Mouse (Mus musculus) midbrain, embryonic 16.5 days (tissue): ENCODE data around the gene Slc30a10. TPM values are rescaled to one million over a fixed set of nuclear protein-coding genes. Genes with fewer than 3 reads are reported as not detected.

ENCODE experiments used
- ATAC-seq: fragments of 200-750 bp; cut with Nextera tagmentation; 2 replicates; pipeline ENCODE4 v1.8.0; 2017; ENCODE audit warnings: moderate TSS enrichment
- H3K27ac ChIP-seq: fragments of 300-500 bp; sonication (generic); 2 replicates; pipeline ENCODE4 v1.5.1; 2014; ENCODE audit warnings: mild to moderate bottlenecking, low read length, mixed read lengths
- H3K27me3 ChIP-seq: fragments of 300-500 bp; sonication (generic); 2 replicates; pipeline ENCODE4 v1.6.1; 2014; ENCODE audit warnings: low read depth, low read length, mixed read lengths; ENCODE audit not compliant: control insufficient read depth, insufficient read depth
- H3K36me3 ChIP-seq: fragments of 300-500 bp; sonication (generic); 2 replicates; pipeline ENCODE4 v1.6.1; 2014; ENCODE audit warnings: mild to moderate bottlenecking, low read length, moderate library complexity, mixed read lengths; ENCODE audit not compliant: control insufficient read depth, insufficient read depth
- H3K4me1 ChIP-seq: fragments of 300-500 bp; sonication (generic); 2 replicates; pipeline ENCODE4 v1.6.1; 2014; ENCODE audit warnings: mild to moderate bottlenecking, low read length, mixed read lengths; ENCODE audit not compliant: control insufficient read depth, insufficient read depth
- H3K4me2 ChIP-seq: fragments of 300-500 bp; sonication (generic); 2 replicates; pipeline ENCODE4 v1.6.1; 2014; ENCODE audit warnings: mild to moderate bottlenecking, low read length, mixed read lengths
- H3K4me3 ChIP-seq: fragments of 300-500 bp; sonication (generic); 2 replicates; pipeline ENCODE4 v1.5.1; 2014; ENCODE audit warnings: low read depth, mild to moderate bottlenecking, low read length, moderate library complexity, mixed read lengths
- H3K9ac ChIP-seq: fragments of 300-500 bp; sonication (generic); 2 replicates; pipeline ENCODE4 v1.6.1; 2014; ENCODE audit warnings: low read depth, low read length, mixed read lengths
- H3K9me3 ChIP-seq: fragments of 300-500 bp; sonication (generic); replicated peaks from 2 replicates; pipeline ENCODE4 v1.6.1; 2014; ENCODE audit warnings: mild to moderate bottlenecking, low read length, mixed read lengths; ENCODE audit not compliant: control insufficient read depth, poor library complexity, severe bottlenecking
- WGBS: fragments of 180-500 bp; shearing (Covaris S2); extraction: QIAGEN DNeasy Blood & Tissue Kit; methylation state at CpG from one replicate; pipeline ENCODE4 v1.1.7; 2014; 5-methylcytosine and 5-hydroxymethylcytosine counted together
- polyA plus RNA-seq: library from polyadenylated mRNA; unstranded; fragments of >200 nt; fragmentation: Nextera tagmentation; extraction: Ambion mirVana; gene quantifications from 2 replicates; pipeline ENCODE4 v1.2.1, GENCODE M21; 2015

The Slc30a10 gene
- polyA plus RNA-seq, 1 experiment from 2014 or later, result 7.9 TPM

DNA sequence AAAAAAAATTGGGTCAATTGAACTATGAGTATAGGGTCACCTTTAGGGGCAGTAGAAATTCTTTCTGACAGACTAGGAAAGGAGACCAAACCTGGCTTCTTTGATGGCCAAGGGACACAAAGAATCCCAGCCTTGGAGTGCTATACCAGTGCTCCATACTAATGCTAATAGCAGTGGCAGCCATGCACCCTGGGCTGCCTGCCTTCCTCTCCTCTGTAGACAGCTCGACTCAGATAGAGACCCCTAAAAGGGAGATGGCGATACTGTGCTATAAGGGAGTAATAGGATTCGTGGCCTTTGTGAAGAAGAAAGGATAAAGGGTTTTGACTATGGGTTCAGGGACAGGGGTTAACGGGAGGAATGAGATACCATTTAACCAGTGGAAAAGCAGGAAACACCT lies 504 bp upstream of the Slc30a10 start:
- ATAC-seq, result peak; percentile 55
- Histone ChIP-seq H3K4me2 (peak overlapping the region; percentile 83), H3K4me3 (peak overlapping the region; percentile 68), H3K36me3 (no peaks in the 10 kb centered on the region), H3K4me1 (peaks cover 11% of the 10 kb centered on the region), H3K27me3 (no peaks in the 10 kb centered on the region), H3K9ac (peak overlapping the region; percentile 83), H3K27ac (0 out of 2 replicates have a peak overlapping the region, but pooled peaks have one; percentile 18), H3K9me3 (no peaks in the 10 kb centered on the region)
- WGBS, result 27% methylated on average over 4 of the region's 4 CpGs

DNA sequence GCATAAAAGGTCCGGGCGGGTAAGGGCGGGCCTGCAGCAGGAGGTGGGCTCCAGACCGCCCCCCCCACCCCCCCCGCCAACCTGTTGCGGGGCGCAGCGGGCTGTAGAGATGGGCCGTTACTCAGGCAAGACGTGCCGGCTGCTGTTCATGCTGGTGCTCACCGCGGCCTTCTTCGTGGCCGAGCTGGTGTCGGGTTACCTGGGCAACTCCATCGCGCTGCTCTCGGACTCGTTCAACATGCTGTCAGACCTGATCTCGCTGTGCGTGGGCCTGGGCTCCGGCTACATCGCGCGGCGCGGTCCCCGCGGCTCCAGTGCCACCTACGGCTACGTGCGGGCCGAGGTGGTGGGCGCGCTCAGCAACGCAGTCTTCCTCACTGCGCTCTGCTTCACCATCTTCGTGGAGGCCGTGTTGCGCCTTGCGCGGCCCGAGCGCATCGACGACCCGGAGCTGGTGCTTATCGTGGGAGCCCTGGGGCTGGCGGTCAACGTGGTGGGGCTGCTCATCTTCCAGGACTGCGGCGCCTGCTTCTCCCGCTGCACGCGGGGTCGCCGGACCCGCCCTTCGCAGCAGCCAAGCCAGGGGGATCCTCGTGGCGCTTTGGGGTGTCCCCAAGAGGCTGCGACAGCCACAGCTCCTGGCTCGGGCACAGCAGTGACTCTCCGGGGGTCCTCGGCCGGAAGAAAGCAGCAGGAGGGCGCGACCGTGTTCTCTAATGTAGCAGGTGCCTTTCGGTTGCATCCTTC lies 480 bp downstream of the Slc30a10 start:
- Histone ChIP-seq H3K4me2 (peak overlapping the region; percentile 83), H3K36me3 (no peaks in the 10 kb centered on the region), H3K27me3 (no peaks in the 10 kb centered on the region), H3K9ac (peak overlapping the region; percentile 83), H3K9me3 (no peaks in the 10 kb centered on the region), H3K4me3 (peak overlapping the region; percentile 68), H3K4me1 (peaks cover 11% of the 10 kb centered on the region), H3K27ac (peak overlapping the region; percentile 75)
- peak; percentile 76 for ATAC-seq
- WGBS, result under 1% methylated on average over 66 of the region's 71 CpGs

DNA sequence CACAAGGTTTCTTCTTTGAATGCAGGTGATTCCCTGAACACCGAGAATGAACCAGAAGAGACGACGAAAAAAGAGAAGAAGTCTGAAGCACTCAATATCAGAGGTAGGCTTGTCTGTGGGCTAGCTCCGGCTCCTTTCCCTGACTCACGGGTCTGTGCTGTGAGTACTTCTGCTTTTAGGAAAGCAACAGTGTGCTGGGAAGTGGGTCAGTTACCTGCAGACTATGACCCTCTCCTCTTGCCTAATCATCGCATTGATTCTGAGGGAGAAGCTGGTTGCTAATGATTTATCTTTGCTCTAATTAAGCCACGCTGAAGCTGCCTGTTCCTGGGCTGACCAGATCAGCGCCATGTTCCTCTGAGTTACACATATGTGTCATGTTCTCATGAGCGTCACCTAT lies 1.7 kb downstream of the Slc30a10 start:
- H3K9me3 ChIP-seq, result no peaks in the 10 kb centered on the region
- no peaks in the 10 kb centered on the region for H3K27me3 ChIP-seq
- H3K36me3 ChIP-seq, result no peaks in the 10 kb centered on the region
- peak overlapping the region; percentile 83; the same call in 1 of the 2 replicates for H3K9ac ChIP-seq
- peaks cover 11% of the 10 kb centered on the region for H3K4me1 ChIP-seq
- ATAC-seq, result no peak
- peak overlapping the region; percentile 83 for H3K4me2 ChIP-seq
- WGBS, result 90% methylated on average over 9 of the region's 9 CpGs
- H3K4me3 ChIP-seq, result peak overlapping the region; percentile 68
- no peak overlapping the region for H3K27ac ChIP-seq

DNA sequence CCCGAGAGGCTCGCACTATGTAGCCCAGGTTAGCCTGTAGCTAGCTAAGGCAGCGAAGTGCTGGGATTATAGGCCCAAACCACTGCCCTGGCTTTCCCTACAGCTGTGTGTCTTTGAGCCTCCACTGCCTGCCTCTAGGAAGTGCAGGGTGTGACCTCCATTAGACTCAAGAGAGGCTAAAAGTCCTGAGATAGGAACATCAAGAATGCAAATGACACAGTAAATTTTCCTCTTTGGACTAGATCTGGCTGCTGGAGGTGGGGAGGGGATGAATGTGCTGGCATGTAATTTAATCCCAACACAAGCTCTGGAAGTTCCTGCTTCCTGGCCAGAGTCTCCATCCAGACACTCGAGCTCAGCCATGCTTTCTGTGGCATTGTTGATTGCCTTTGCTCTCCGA lies 5.4 kb downstream of the Slc30a10 start:
- Histone ChIP-seq H3K36me3 (no peaks in the 10 kb centered on the region), H3K27me3 (no peaks in the 10 kb centered on the region), H3K9me3 (no peaks in the 10 kb centered on the region), H3K4me2 (no peak overlapping the region), H3K4me1 (peaks cover 11% of the 10 kb centered on the region), H3K9ac (no peak overlapping the region), H3K27ac (no peak overlapping the region), H3K4me3 (no peak overlapping the region)
- no peak for ATAC-seq
- 85% methylated on average over 5 of the region's 5 CpGs for WGBS

DNA sequence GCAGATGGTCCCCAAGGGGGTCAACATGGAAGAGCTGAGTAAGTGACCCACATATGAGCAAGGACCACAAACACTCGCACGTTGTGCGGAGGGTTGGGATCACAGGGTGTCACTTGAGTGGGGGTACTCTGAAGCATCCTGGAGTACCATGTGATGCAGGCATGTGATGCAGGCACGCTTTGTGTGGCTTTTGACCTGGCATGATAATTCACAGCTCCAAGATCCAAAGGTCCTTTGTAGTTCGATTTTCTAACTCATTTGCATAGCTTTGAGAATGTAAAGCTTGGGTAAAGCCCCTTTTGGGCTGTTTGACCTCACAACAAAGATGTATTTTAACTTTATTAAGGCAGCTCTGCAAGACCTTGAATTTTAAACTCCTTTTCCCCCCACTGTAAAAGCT lies 8.2 kb downstream of the Slc30a10 start:
- WGBS, result 67% methylated on average over 5 of the region's 5 CpGs
- Histone ChIP-seq H3K9me3 (no peaks in the 10 kb centered on the region), H3K36me3 (no peaks in the 10 kb centered on the region), H3K4me3 (no peak overlapping the region), H3K4me2 (no peak overlapping the region), H3K4me1 (peaks cover 2% of the 10 kb centered on the region; the same call in 1 of the 2 replicates), H3K9ac (no peak overlapping the region), H3K27ac (no peak overlapping the region), H3K27me3 (no peaks in the 10 kb centered on the region)
- no peak for ATAC-seq

DNA sequence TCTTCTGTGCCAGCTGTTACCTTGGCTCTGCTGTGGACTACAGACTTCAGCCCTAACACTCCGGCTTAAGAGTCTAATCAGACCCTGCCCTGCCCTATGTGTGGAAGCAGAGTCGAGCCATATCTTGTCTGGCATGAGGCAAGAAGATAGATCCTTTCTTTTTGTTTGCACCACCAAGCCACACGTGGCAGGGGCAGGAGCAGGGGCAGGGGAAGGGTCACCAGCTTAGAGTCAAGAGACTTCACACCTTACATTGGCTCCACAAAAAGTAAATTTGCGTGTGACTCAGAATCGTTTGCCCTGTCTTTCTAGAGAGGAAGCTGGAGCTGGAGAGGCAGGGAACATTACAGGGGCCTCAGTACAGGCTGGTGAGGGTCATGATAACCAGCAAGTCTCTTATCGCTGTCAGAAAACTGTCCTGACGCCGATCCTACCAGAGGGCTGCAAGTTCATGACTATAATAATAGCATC lies 14.9 kb downstream of the Slc30a10 start:
- H3K9ac ChIP-seq, result no peak overlapping the region
- H3K36me3 ChIP-seq, result no peaks in the 10 kb centered on the region
- no peak overlapping the region for H3K27ac ChIP-seq
- H3K27me3 ChIP-seq, result no peaks in the 10 kb centered on the region
- H3K4me3 ChIP-seq, result no peak overlapping the region
- no peaks in the 10 kb centered on the region for H3K9me3 ChIP-seq
- WGBS, result 86% methylated on average over 8 of the region's 8 CpGs
- ATAC-seq, result no peak
- no peaks in the 10 kb centered on the region for H3K4me1 ChIP-seq
- H3K4me2 ChIP-seq, result no peak overlapping the region

DNA sequence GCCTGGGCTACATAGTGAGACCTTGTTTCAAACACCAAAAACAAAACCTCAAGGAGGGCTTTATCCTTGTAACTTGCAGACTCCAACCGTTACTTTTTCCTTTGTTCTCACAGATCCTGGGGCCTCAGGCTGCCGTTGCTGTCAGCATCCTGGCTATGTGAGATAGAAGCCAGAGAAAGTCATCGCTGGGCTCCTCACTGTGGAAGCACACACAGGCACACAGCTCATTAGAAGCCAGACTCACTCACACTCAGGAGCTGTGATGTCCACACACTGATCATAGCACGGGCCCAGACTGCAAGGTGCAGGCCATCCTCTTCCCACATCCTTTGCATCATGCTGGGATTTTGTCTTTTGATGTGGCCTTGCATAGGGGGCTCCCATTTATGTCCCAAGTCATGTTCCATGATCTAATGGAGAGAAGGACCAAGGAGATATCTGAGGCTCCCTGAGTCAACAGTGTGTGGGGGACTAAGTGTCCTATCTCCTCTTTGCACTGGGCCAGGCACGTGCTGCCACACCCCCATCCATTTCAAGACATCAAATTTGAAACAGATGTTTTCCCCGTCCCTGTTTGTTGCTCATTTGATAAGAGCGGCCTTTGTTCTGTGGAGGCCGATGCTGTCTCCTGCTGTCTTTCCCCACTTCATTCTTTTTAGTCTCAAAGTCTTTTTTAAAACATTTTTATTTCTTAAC lies 17.5 kb downstream of the Slc30a10 start:
- Histone ChIP-seq H3K27ac (no peak overlapping the region), H3K4me3 (no peak overlapping the region), H3K27me3 (no peaks in the 10 kb centered on the region), H3K4me2 (no peak overlapping the region), H3K9me3 (no peaks in the 10 kb centered on the region), H3K9ac (no peak overlapping the region), H3K36me3 (no peaks in the 10 kb centered on the region), H3K4me1 (no peaks in the 10 kb centered on the region)
- WGBS, result 53% methylated on average over 8 of the region's 8 CpGs
- ATAC-seq, result no peak

DNA sequence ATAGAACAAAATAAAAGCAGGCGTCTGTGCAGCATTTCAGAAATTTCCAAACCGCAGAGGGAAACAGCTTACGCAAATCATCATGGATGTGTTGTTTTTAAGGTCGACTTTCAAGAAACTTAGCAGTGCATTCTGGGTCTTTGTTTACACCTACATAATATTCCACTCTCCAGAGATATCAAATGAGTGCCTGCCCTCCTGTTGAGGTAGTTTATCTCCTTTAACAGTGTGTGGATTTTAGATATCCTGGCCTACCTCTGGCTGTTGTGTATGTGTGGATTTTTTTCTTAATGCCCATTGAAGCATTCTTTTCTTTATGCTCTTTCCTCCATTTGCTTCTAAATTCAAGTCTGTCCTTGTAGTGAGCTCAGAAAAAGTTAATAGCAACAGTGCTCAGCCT lies 18.1 kb downstream of the Slc30a10 start:
- no peak overlapping the region for H3K27ac ChIP-seq
- 89% methylated on average over 4 of the region's 4 CpGs for WGBS
- no peak overlapping the region for H3K4me3 ChIP-seq
- H3K9ac ChIP-seq, result no peak overlapping the region
- H3K36me3 ChIP-seq, result no peaks in the 10 kb centered on the region
- no peak for ATAC-seq
- no peak overlapping the region for H3K4me2 ChIP-seq
- no peaks in the 10 kb centered on the region for H3K4me1 ChIP-seq
- H3K27me3 ChIP-seq, result no peaks in the 10 kb centered on the region
- H3K9me3 ChIP-seq, result no peaks in the 10 kb centered on the region

DNA sequence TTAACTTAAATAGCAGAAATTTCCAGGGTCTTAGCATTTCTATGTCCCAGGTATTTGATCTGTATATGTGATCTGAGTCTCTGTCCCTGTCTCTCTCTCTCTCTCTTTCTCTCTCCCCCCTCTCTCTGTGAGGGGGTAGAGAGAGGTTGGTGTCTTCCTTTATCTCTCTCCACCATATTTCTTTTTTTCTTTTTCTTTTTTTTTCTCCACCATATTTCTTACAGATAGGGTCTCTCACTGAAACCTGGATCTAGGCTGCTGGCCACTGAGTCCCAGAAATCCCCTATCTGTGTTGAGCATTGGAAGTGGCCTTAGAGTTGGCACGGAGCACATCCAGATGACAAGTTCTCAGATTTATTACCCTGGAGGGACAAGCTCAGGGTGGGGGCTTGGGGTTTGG lies 18.8 kb downstream of the Slc30a10 start:
- Histone ChIP-seq H3K27ac (no peak overlapping the region), H3K36me3 (no peaks in the 10 kb centered on the region), H3K4me2 (no peak overlapping the region), H3K9me3 (no peaks in the 10 kb centered on the region), H3K4me1 (no peaks in the 10 kb centered on the region), H3K9ac (no peak overlapping the region), H3K27me3 (no peaks in the 10 kb centered on the region), H3K4me3 (no peak overlapping the region)
- no peak for ATAC-seq
- 95% methylated on average over 1 of the region's 1 CpGs for WGBS
